Mouse (Mus musculus): ENCODE data around the gene Smyd4.
"Not testable (repeated sequence)": the region's sequence is repeated elsewhere in the genome, so short reads cannot be mapped to it uniquely, and the experiment has no call there.

Smyd4 gene

GRCm38 (mm10) chr11:75346556-75347187 is 1.6 kb upstream of the Smyd4 start:
- no peak for DNase-seq (ENCODE audit: low spot score)

GRCm38 (mm10) chr11:75347188-75347585 is 1.0 kb upstream of the Smyd4 start:
- DNase-seq (ENCODE audit: low spot score): no peak

- DNase-seq (ENCODE audit: low spot score): no peak
Measured at GRCm38 (mm10) chr11:75347596-75347995, 637 bp upstream of the Smyd4 start.

GRCm38 (mm10) chr11:75348890-75349261 is 643 bp downstream of the Smyd4 start:
- DNase-seq (ENCODE audit: low spot score): no peak

GRCm38 (mm10) chr11:75351225-75351624 is 3.0 kb downstream of the Smyd4 start:
- no peak for DNase-seq (ENCODE audit: low spot score)

- DNase-seq (ENCODE audit: low spot score): no peak
Measured at GRCm38 (mm10) chr11:75355475-75355874, 7.2 kb downstream of the Smyd4 start.

- DNase-seq (ENCODE audit: low spot score): no peak
Measured at GRCm38 (mm10) chr11:75377125-75377524, 28.9 kb downstream of the Smyd4 start.

- not testable (repeated sequence) for DNase-seq (ENCODE audit: low spot score)
Measured at GRCm38 (mm10) chr11:75378786-75379185, 30.6 kb downstream of the Smyd4 start.

GRCm38 (mm10) chr11:75383529-75383928 is 35.3 kb downstream of the Smyd4 start:
- DNase-seq (ENCODE audit: low spot score): not testable (repeated sequence)

- DNase-seq (ENCODE audit: low spot score): no peak
Measured at GRCm38 (mm10) chr11:75395611-75396010, 47.4 kb downstream of the Smyd4 start.

GRCm38 (mm10) chr11:75397452-75397851 is 49.2 kb downstream of the Smyd4 start:
- DNase-seq (ENCODE audit: low spot score): no peak

- no peak for DNase-seq (ENCODE audit: low spot score)
Measured at GRCm38 (mm10) chr11:75399411-75399841, 51.2 kb downstream of the Smyd4 start.

GRCm38 (mm10) chr11:75400099-75400498 is 51.9 kb downstream of the Smyd4 start:
- no peak for DNase-seq (ENCODE audit: low spot score)

GRCm38 (mm10) chr11:75402271-75402690 is 54.0 kb downstream of the Smyd4 start:
- DNase-seq (ENCODE audit: low spot score): peak; percentile 37

- no peak for DNase-seq (ENCODE audit: low spot score)
Measured at GRCm38 (mm10) chr11:75403301-75404052, 55.2 kb downstream of the Smyd4 start.

- DNase-seq (ENCODE audit: low spot score): no peak
Measured at GRCm38 (mm10) chr11:75404801-75405200, 56.6 kb downstream of the Smyd4 start.

GRCm38 (mm10) chr11:75406104-75406503 is 57.9 kb downstream of the Smyd4 start:
- no peak for DNase-seq (ENCODE audit: low spot score)

GRCm38 (mm10) chr11:75406865-75407264 is 58.6 kb downstream of the Smyd4 start:
- DNase-seq (ENCODE audit: low spot score): no peak

- no peak for DNase-seq (ENCODE audit: low spot score)
Measured at GRCm38 (mm10) chr11:75409679-75410575, 61.7 kb downstream of the Smyd4 start.

GRCm38 (mm10) chr11:75410591-75410990 is 62.4 kb downstream of the Smyd4 start:
- no peak for DNase-seq (ENCODE audit: low spot score)

- DNase-seq (ENCODE audit: low spot score): no peak
Measured at GRCm38 (mm10) chr11:75415096-75415495, 66.9 kb downstream of the Smyd4 start.

GRCm38 (mm10) chr11:75415994-75416393 is 67.8 kb downstream of the Smyd4 start:
- no peak for DNase-seq (ENCODE audit: low spot score)

GRCm38 (mm10) chr11:75420037-75420436 is 71.8 kb downstream of the Smyd4 start:
- no peak for DNase-seq (ENCODE audit: low spot score)
